Mouse (Mus musculus) splenic B cell, adult 2 months (primary cell): ENCODE measurements around the gene Cdkal1.

ENCODE experiments used
- DNase-seq: peaks from one replicate; pipeline ENCODE4 v3.0.0-alpha.2; 2011; ENCODE audit warnings: low read depth, low spot score
- H3K27me3 ChIP-seq: 2 replicates; pipeline ENCODE4 v1.6.1; 2012; ENCODE audit warnings: mild to moderate bottlenecking, low read length, moderate library complexity, mixed read lengths; ENCODE audit not compliant: control insufficient read depth, poor library complexity, insufficient read depth, severe bottlenecking
- H3K36me3 ChIP-seq: 2 replicates; pipeline ENCODE4 v1.6.1; 2012; ENCODE audit warnings: mild to moderate bottlenecking, low read length, moderate library complexity, mixed read lengths; ENCODE audit not compliant: control insufficient read depth, poor library complexity, insufficient read depth, severe bottlenecking

Gene Cdkal1

GRCm38 (mm10) chr13:29601033-29601432 lies 254.4 kb downstream of the Cdkal1 start:
- Histone ChIP-seq H3K36me3 (no peaks in the 10 kb centered on the region), H3K27me3 (no peaks in the 10 kb centered on the region)
- no peak for DNase-seq

- DNase-seq = no peak
- no peaks in the 10 kb centered on the region for H3K36me3 ChIP-seq
- no peaks in the 10 kb centered on the region for H3K27me3 ChIP-seq
These were observed 255.8 kb downstream of the Cdkal1 start for GRCm38 (mm10) chr13:29599646-29600045.

GRCm38 (mm10) chr13:29596735-29597134 lies 258.7 kb downstream of the Cdkal1 start:
- Histone ChIP-seq H3K36me3 (no peaks in the 10 kb centered on the region), H3K27me3 (no peaks in the 10 kb centered on the region)
- DNase-seq = no peak

- no peaks in the 10 kb centered on the region for H3K36me3 ChIP-seq
These were observed 262.4 kb downstream of the Cdkal1 start for GRCm38 (mm10) chr13:29593096-29593495.

GRCm38 (mm10) chr13:29590685-29591084 lies 264.8 kb downstream of the Cdkal1 start:
- H3K27me3 ChIP-seq = no peaks in the 10 kb centered on the region
- H3K36me3 ChIP-seq = no peaks in the 10 kb centered on the region
- no peak for DNase-seq

More at GRCm38 (mm10) chr13:29593096-29593495, 262.4 kb downstream of the Cdkal1 start:
- DNase-seq = no peak
- no peaks in the 10 kb centered on the region for H3K27me3 ChIP-seq

GRCm38 (mm10) chr13:29590164-29590563 lies 265.3 kb downstream of the Cdkal1 start:
- Histone ChIP-seq H3K27me3 (no peaks in the 10 kb centered on the region), H3K36me3 (no peaks in the 10 kb centered on the region)
- no peak for DNase-seq

- H3K27me3 ChIP-seq = no peaks in the 10 kb centered on the region
- H3K36me3 ChIP-seq = no peaks in the 10 kb centered on the region
- DNase-seq = no peak
These were observed 266.8 kb downstream of the Cdkal1 start for GRCm38 (mm10) chr13:29588693-29589092.

GRCm38 (mm10) chr13:29581762-29582700 lies 273.4 kb downstream of the Cdkal1 start:
- H3K36me3 ChIP-seq = no peaks in the 10 kb centered on the region
- H3K27me3 ChIP-seq = no peaks in the 10 kb centered on the region
- DNase-seq = no peak

- no peaks in the 10 kb centered on the region for H3K27me3 ChIP-seq
- no peak for DNase-seq
- H3K36me3 ChIP-seq = no peaks in the 10 kb centered on the region
These were observed 274.7 kb downstream of the Cdkal1 start for GRCm38 (mm10) chr13:29580780-29581179.

- H3K36me3 ChIP-seq = no peaks in the 10 kb centered on the region
- H3K27me3 ChIP-seq = no peaks in the 10 kb centered on the region
- no peak for DNase-seq
These were observed 275.5 kb downstream of the Cdkal1 start for GRCm38 (mm10) chr13:29580009-29580408.

GRCm38 (mm10) chr13:29578621-29579020 lies 276.9 kb downstream of the Cdkal1 start:
- no peak for DNase-seq
- Histone ChIP-seq H3K27me3 (no peaks in the 10 kb centered on the region), H3K36me3 (no peaks in the 10 kb centered on the region)

- no peaks in the 10 kb centered on the region for H3K36me3 ChIP-seq
- no peak for DNase-seq
- no peaks in the 10 kb centered on the region for H3K27me3 ChIP-seq
These were observed 280.7 kb downstream of the Cdkal1 start for GRCm38 (mm10) chr13:29574784-29575183.

GRCm38 (mm10) chr13:29572477-29572876 lies 283.0 kb downstream of the Cdkal1 start:
- Histone ChIP-seq H3K36me3 (no peaks in the 10 kb centered on the region), H3K27me3 (no peaks in the 10 kb centered on the region)
- DNase-seq = no peak

GRCm38 (mm10) chr13:29565710-29566109 lies 289.8 kb downstream of the Cdkal1 start:
- Histone ChIP-seq H3K36me3 (no peaks in the 10 kb centered on the region), H3K27me3 (no peaks in the 10 kb centered on the region)
- DNase-seq = no peak

GRCm38 (mm10) chr13:29559188-29559587 lies 296.3 kb downstream of the Cdkal1 start:
- DNase-seq = no peak
- no peaks in the 10 kb centered on the region for H3K27me3 ChIP-seq
- H3K36me3 ChIP-seq = no peaks in the 10 kb centered on the region
